In genomic region chrX:133853637-133854036, GRCm38 (mm10) we compare ENCODE assay signal across 15 mouse cellular contexts. TPM values are rescaled to one million over a fixed set of nuclear protein-coding genes. Genes with fewer than 3 reads are reported as not detected.
"Had no signal": no experiment of that assay in that cellular context is flagged by ENCODE, and none has a peak within 500 bp of the region (broad histone marks: within the 10 kb centered on the region; RNA-seq: fewer than 3 reads in every experiment).

No protein-coding gene starts in this region.

- H3K36me3 ChIP-seq: kidney, embryonic 15.5 days; limb, embryonic 13.5 days; midbrain, embryonic 13.5 days had no signal

- H3K4me3 ChIP-seq: kidney, embryonic 15.5 days; left cerebral cortex, adult 2 months; limb, embryonic 13.5 days; midbrain, embryonic 13.5 days had no signal

- H3K4me2 ChIP-seq: kidney, embryonic 15.5 days; limb, embryonic 13.5 days; midbrain, embryonic 13.5 days had no signal

- H3K9ac ChIP-seq: kidney, embryonic 15.5 days; limb, embryonic 13.5 days; liver, embryonic 14.5 days; midbrain, embryonic 13.5 days had no signal

- H3K9me3 ChIP-seq: kidney, embryonic 15.5 days; limb, embryonic 13.5 days; midbrain, embryonic 13.5 days had no signal

- DNase-seq: kidney, adult 2 months; kidney, postnatal 14 days; lung, postnatal 14 days; right cerebral cortex, adult 18-20 months; right cerebral cortex, postnatal 25 days; thymus, postnatal 4 days had no signal

- H3K27ac ChIP-seq: kidney, embryonic 15.5 days; left cerebral cortex, adult 2 months; limb, embryonic 13.5 days; liver, embryonic 14.5 days; midbrain, embryonic 13.5 days; stomach, postnatal 0 days had no signal

- ATAC-seq: intestine, embryonic 16.5 days; midbrain, embryonic 13.5 days had no signal

- H3K27me3 ChIP-seq: midbrain, embryonic 13.5 days had no signal

- H3K4me1 ChIP-seq: kidney, embryonic 15.5 days; limb, embryonic 13.5 days; midbrain, embryonic 13.5 days had no signal

RNA-seq across cellular contexts. Expression of gene Tnmd, which starts 2.9 kb away (rescaled TPM):
- polyA plus RNA-seq: kidney, adult 2 months; large intestine, adult 2 months; liver, adult 2 months; liver, embryonic 14.5 days had no signal
